Mouse (Mus musculus) heart, embryonic 10.5 days (tissue): ENCODE results near the gene Bend5. TPM values are rescaled to one million over a fixed set of nuclear protein-coding genes. Genes with fewer than 3 reads are reported as not detected.

Source experiments
- DNase-seq: peaks from one replicate; pipeline ENCODE4 v3.0.0-alpha.2; 2017; ENCODE audit warnings: low spot score
- H3K27ac ChIP-seq: fragments of 300-500 bp; sonication (generic); 2 replicates; pipeline ENCODE4 v1.5.1; 2016; ENCODE audit warnings: mild to moderate bottlenecking
- H3K27me3 ChIP-seq: fragments of 300-500 bp; sonication (generic); 2 replicates; pipeline ENCODE4 v1.6.1; 2016; ENCODE audit warnings: mild to moderate bottlenecking; ENCODE audit not compliant: poor library complexity, insufficient read depth, severe bottlenecking
- H3K36me3 ChIP-seq: fragments of 300-500 bp; sonication (generic); 2 replicates; pipeline ENCODE4 v1.6.1; 2016; ENCODE audit warnings: mild to moderate bottlenecking, moderate library complexity
- H3K4me1 ChIP-seq: fragments of 300-500 bp; sonication (generic); 2 replicates; pipeline ENCODE4 v1.6.1; 2016; ENCODE audit warnings: mild to moderate bottlenecking
- H3K4me3 ChIP-seq: fragments of 300-500 bp; sonication (generic); 2 replicates; pipeline ENCODE4 v1.5.1; 2016; ENCODE audit warnings: mild to moderate bottlenecking, moderate library complexity
- H3K9me3 ChIP-seq: fragments of 300-500 bp; sonication (generic); 2 replicates; pipeline ENCODE4 v1.6.1; 2016; ENCODE audit warnings: mild to moderate bottlenecking, moderate library complexity
- WGBS: fragments of 180-500 bp; shearing (Covaris S2); methylation state at CpG from one replicate; pipeline ENCODE4 v1.1.7; 2016; 5-methylcytosine and 5-hydroxymethylcytosine counted together
- polyA plus RNA-seq: library from polyadenylated mRNA; unstranded; fragments of >200 nt; fragmentation: Nextera tagmentation; extraction: Ambion mirVana; gene quantifications from 2 replicates; pipeline ENCODE4 v1.2.1, GENCODE M21; 2016

Gene Bend5
- polyA plus RNA-seq, result 12.1 and 15.6 TPM in 2 replicates

GRCm38 (mm10) chr4:111414818-111415488, at the start of gene Bend5:
TSS of gene Bend5 (plus strand) at chr4:111415006.
- Histone ChIP-seq H3K4me3 (peak within 1 kb of the TSS; percentile 79), H3K9me3 (no peaks in the 10 kb centered on the region), H3K36me3 (peaks cover 19% of the 10 kb centered on the region; the same call in 1 of the 2 replicates), H3K27me3 (no peaks in the 10 kb centered on the region), H3K4me1 (peaks cover 13% of the 10 kb centered on the region; the same call in 1 of the 2 replicates), H3K27ac (peak within 1 kb of the TSS; percentile 94)
- WGBS, result under 1% methylated on average over 66 of the region's 66 CpGs
- peak; percentile 93 for DNase-seq

GRCm38 (mm10) chr4:111367771-111368170, 47.0 kb upstream of the Bend5 start:
- Histone ChIP-seq H3K4me1 (no peaks in the 10 kb centered on the region), H3K4me3 (no peak overlapping the region), H3K27ac (no peak overlapping the region), H3K36me3 (no peaks in the 10 kb centered on the region), H3K9me3 (no peaks in the 10 kb centered on the region), H3K27me3 (no peaks in the 10 kb centered on the region)
- DNase-seq, result no peak
- 60% methylated on average over 2 of the region's 2 CpGs for WGBS

GRCm38 (mm10) chr4:111377159-111377558, 37.6 kb upstream of the Bend5 start:
- no peaks in the 10 kb centered on the region for H3K9me3 ChIP-seq
- no peak overlapping the region for H3K4me3 ChIP-seq
- H3K36me3 ChIP-seq, result no peaks in the 10 kb centered on the region
- H3K4me1 ChIP-seq, result no peaks in the 10 kb centered on the region
- DNase-seq, result no peak
- H3K27me3 ChIP-seq, result no peaks in the 10 kb centered on the region
- H3K27ac ChIP-seq, result no peak overlapping the region

GRCm38 (mm10) chr4:111378071-111378470, 36.7 kb upstream of the Bend5 start:
- 84% methylated on average over 3 of the region's 3 CpGs for WGBS

GRCm38 (mm10) chr4:111383101-111383500, 31.7 kb upstream of the Bend5 start:
- H3K27ac ChIP-seq, result no peak overlapping the region
- WGBS, result 85% methylated on average over 2 of the region's 2 CpGs
- H3K9me3 ChIP-seq, result no peaks in the 10 kb centered on the region
- no peaks in the 10 kb centered on the region for H3K36me3 ChIP-seq
- DNase-seq, result no peak
- no peak overlapping the region for H3K4me3 ChIP-seq
- H3K4me1 ChIP-seq, result no peaks in the 10 kb centered on the region
- no peaks in the 10 kb centered on the region for H3K27me3 ChIP-seq

More at GRCm38 (mm10) chr4:111378071-111378470, 36.7 kb upstream of the Bend5 start:
- no peak for DNase-seq
- no peak overlapping the region for H3K27ac ChIP-seq
- H3K4me1 ChIP-seq, result no peaks in the 10 kb centered on the region
- no peak overlapping the region for H3K4me3 ChIP-seq
- H3K9me3 ChIP-seq, result no peaks in the 10 kb centered on the region
- no peaks in the 10 kb centered on the region for H3K36me3 ChIP-seq
- H3K27me3 ChIP-seq, result no peaks in the 10 kb centered on the region

GRCm38 (mm10) chr4:111390736-111391135, 24.1 kb upstream of the Bend5 start:
- DNase-seq, result no peak
- H3K4me3 ChIP-seq, result no peak overlapping the region
- H3K4me1 ChIP-seq, result no peaks in the 10 kb centered on the region
- no peaks in the 10 kb centered on the region for H3K9me3 ChIP-seq
- no peaks in the 10 kb centered on the region for H3K27me3 ChIP-seq
- H3K36me3 ChIP-seq, result no peaks in the 10 kb centered on the region
- no peak overlapping the region for H3K27ac ChIP-seq

GRCm38 (mm10) chr4:111399784-111400183, 15.0 kb upstream of the Bend5 start:
- Histone ChIP-seq H3K27me3 (no peaks in the 10 kb centered on the region), H3K27ac (no peak overlapping the region), H3K4me1 (no peaks in the 10 kb centered on the region), H3K4me3 (no peak overlapping the region), H3K9me3 (no peaks in the 10 kb centered on the region), H3K36me3 (no peaks in the 10 kb centered on the region)
- no peak for DNase-seq

GRCm38 (mm10) chr4:111400676-111401075, 14.1 kb upstream of the Bend5 start:
- no peaks in the 10 kb centered on the region for H3K27me3 ChIP-seq
- no peak overlapping the region for H3K4me3 ChIP-seq
- 50% methylated on average over 2 of the region's 2 CpGs for WGBS
- no peak for DNase-seq
- no peak overlapping the region for H3K27ac ChIP-seq
- no peaks in the 10 kb centered on the region for H3K4me1 ChIP-seq
- H3K9me3 ChIP-seq, result no peaks in the 10 kb centered on the region
- no peaks in the 10 kb centered on the region for H3K36me3 ChIP-seq

GRCm38 (mm10) chr4:111403243-111403642, 11.6 kb upstream of the Bend5 start:
- H3K4me1 ChIP-seq, result no peaks in the 10 kb centered on the region
- H3K27me3 ChIP-seq, result no peaks in the 10 kb centered on the region
- H3K9me3 ChIP-seq, result no peaks in the 10 kb centered on the region
- H3K36me3 ChIP-seq, result no peaks in the 10 kb centered on the region
- no peak for DNase-seq
- no peak overlapping the region for H3K27ac ChIP-seq
- H3K4me3 ChIP-seq, result no peak overlapping the region
- 50% methylated on average over 1 of the region's 1 CpGs for WGBS

- Histone ChIP-seq H3K27me3 (no peaks in the 10 kb centered on the region), H3K27ac (no peak overlapping the region), H3K4me3 (no peak overlapping the region), H3K36me3 (no peaks in the 10 kb centered on the region), H3K9me3 (no peaks in the 10 kb centered on the region), H3K4me1 (peaks cover 4% of the 10 kb centered on the region; the same call in 1 of the 2 replicates)
- DNase-seq, result no peak
- 87% methylated on average over 4 of the region's 4 CpGs for WGBS
These were observed 4.1 kb upstream of the Bend5 start for GRCm38 (mm10) chr4:111410731-111411130.

GRCm38 (mm10) chr4:111414399-111414798, 407 bp upstream of the Bend5 start:
- 3% methylated on average over 6 of the region's 6 CpGs for WGBS
- H3K27me3 ChIP-seq, result no peaks in the 10 kb centered on the region
- H3K27ac ChIP-seq, result peak overlapping the region; percentile 94

GRCm38 (mm10) chr4:111416126-111416525, 1.3 kb downstream of the Bend5 start:
- Histone ChIP-seq H3K9me3 (no peaks in the 10 kb centered on the region), H3K36me3 (peaks cover 19% of the 10 kb centered on the region; the same call in 1 of the 2 replicates), H3K27me3 (no peaks in the 10 kb centered on the region), H3K27ac (no peak overlapping the region), H3K4me1 (peaks cover 13% of the 10 kb centered on the region; the same call in 1 of the 2 replicates), H3K4me3 (peak overlapping the region; percentile 79)
- 68% methylated on average over 3 of the region's 3 CpGs for WGBS
- DNase-seq, result no peak

More at GRCm38 (mm10) chr4:111414399-111414798, 407 bp upstream of the Bend5 start:
- Histone ChIP-seq H3K36me3 (peaks cover 16% of the 10 kb centered on the region; the same call in 1 of the 2 replicates), H3K9me3 (no peaks in the 10 kb centered on the region), H3K4me1 (peaks cover 13% of the 10 kb centered on the region; the same call in 1 of the 2 replicates), H3K4me3 (peak overlapping the region; percentile 79)
- DNase-seq, result no peak

- no peak for DNase-seq
- H3K36me3 ChIP-seq, result peaks cover 19% of the 10 kb centered on the region; the same call in 1 of the 2 replicates
- H3K9me3 ChIP-seq, result no peaks in the 10 kb centered on the region
- H3K27me3 ChIP-seq, result no peaks in the 10 kb centered on the region
- WGBS, result 55% methylated on average over 3 of the region's 3 CpGs
- no peak overlapping the region for H3K27ac ChIP-seq
- no peak overlapping the region for H3K4me3 ChIP-seq
- peaks cover 13% of the 10 kb centered on the region; the same call in 1 of the 2 replicates for H3K4me1 ChIP-seq
These were observed 1.7 kb downstream of the Bend5 start for GRCm38 (mm10) chr4:111416551-111416950.
